Mouse (Mus musculus) myocyte (in vitro differentiated cells): Measurements from ENCODE around the gene Zfp114. TPM values are rescaled to one million over a fixed set of nuclear protein-coding genes. Genes with fewer than 3 reads are reported as not detected.

Experiments
- H3K27me3 ChIP-seq: one replicate; pipeline ENCODE4 v1.6.1; 2011; ENCODE audit not compliant: control insufficient read depth, insufficient read depth, insufficient read length
- H3K36me3 ChIP-seq: one replicate; pipeline ENCODE4 v1.6.1; 2011; ENCODE audit not compliant: control insufficient read depth, insufficient read depth
- H3K4me2 ChIP-seq: one replicate; pipeline ENCODE4 v1.6.1; 2011; ENCODE audit warnings: low read depth, control low read depth
- H3K4me3 ChIP-seq: one replicate; pipeline ENCODE4 v1.5.1; 2011; ENCODE audit warnings: mild to moderate bottlenecking, control low read depth, moderate library complexity
- H3K79me2 ChIP-seq: one replicate; pipeline ENCODE4 v1.6.1; 2011; ENCODE audit not compliant: control insufficient read depth, insufficient read depth
- H3ac ChIP-seq: one replicate; pipeline ENCODE4 v1.6.1; 2011; ENCODE audit not compliant: control insufficient read depth, insufficient read length
- CEBPB ChIP-seq: IDR thresholded peaks from 2 replicates; pipeline ENCODE4 v1.6.1; 2011; ENCODE audit warnings: mild to moderate bottlenecking, moderate library complexity; ENCODE audit not compliant: poor library complexity, insufficient read depth, severe bottlenecking
- E2F4 ChIP-seq: IDR thresholded peaks from one replicate; pipeline ENCODE4 v1.6.1; 2011; ENCODE audit warnings: mild to moderate bottlenecking, control low read depth, moderate library complexity; ENCODE audit not compliant: insufficient read depth
- MAX ChIP-seq: IDR thresholded peaks from one replicate; pipeline ENCODE4 v1.6.1; 2011; ENCODE audit warnings: low read depth, mild to moderate bottlenecking, control low read depth
- MYOD1 ChIP-seq, 3 experiments: IDR thresholded peaks; one replicate each; pipeline ENCODE4 v1.6.1; 2011; ENCODE audit warnings: control low read depth in 2 of 3, low read depth in 2 of 3, mild to moderate bottlenecking in 2 of 3, moderate library complexity in 1 of 3; ENCODE audit not compliant: insufficient read length in 2 of 3, control insufficient read depth in 1 of 3
- MYOG ChIP-seq, 3 experiments: IDR thresholded peaks; one replicate each; pipeline ENCODE4 v1.6.1; 2011; ENCODE audit warnings: control low read depth in 2 of 3, low read depth in 2 of 3, mild to moderate bottlenecking in 2 of 3; ENCODE audit not compliant: insufficient read length in 2 of 3, control insufficient read depth in 1 of 3, insufficient read depth in 1 of 3
- POLR2A ChIP-seq: IDR thresholded peaks from one replicate; pipeline ENCODE4 v1.6.1; 2011; ENCODE audit warnings: low read depth, mild to moderate bottlenecking, control low read depth, moderate library complexity; ENCODE audit not compliant: insufficient read length
- POLR2AphosphoS2 ChIP-seq: IDR thresholded peaks from one replicate; pipeline ENCODE4 v1.6.1; 2011; ENCODE audit warnings: low read depth, control low read depth; ENCODE audit not compliant: insufficient read length
- REST ChIP-seq: IDR thresholded peaks from one replicate; pipeline ENCODE4 v1.6.1; 2011; ENCODE audit warnings: mild to moderate bottlenecking, control low read depth, moderate library complexity; ENCODE audit not compliant: insufficient read depth, insufficient read length
- SRF ChIP-seq: IDR thresholded peaks from one replicate; pipeline ENCODE4 v1.6.1; 2011; ENCODE audit warnings: low read depth; ENCODE audit not compliant: control insufficient read depth, insufficient read length
- TCF12 ChIP-seq: IDR thresholded peaks from one replicate; pipeline ENCODE4 v1.6.1; 2011; ENCODE audit warnings: mild to moderate bottlenecking, control low read depth; ENCODE audit not compliant: poor library complexity, insufficient read depth, severe bottlenecking
- TCF3 ChIP-seq: IDR thresholded peaks from one replicate; pipeline ENCODE4 v1.6.1; 2011; ENCODE audit warnings: low read depth, control low read depth; ENCODE audit not compliant: insufficient read length
- USF1 ChIP-seq: IDR thresholded peaks from one replicate; pipeline ENCODE4 v1.6.1; 2011; ENCODE audit warnings: low read depth, mild to moderate bottlenecking, control low read depth, moderate library complexity
- polyA plus RNA-seq: library from polyadenylated mRNA; unstranded; fragments of >200 nt; fragmentation: generic; extraction: Trizol; gene quantifications from one replicate; pipeline ENCODE4 v1.2.1, GENCODE M21; 2012; ENCODE audit warnings: missing spikeins

Zfp114 gene
- polyA plus RNA-seq, 1 experiment, result not detected

DNA sequence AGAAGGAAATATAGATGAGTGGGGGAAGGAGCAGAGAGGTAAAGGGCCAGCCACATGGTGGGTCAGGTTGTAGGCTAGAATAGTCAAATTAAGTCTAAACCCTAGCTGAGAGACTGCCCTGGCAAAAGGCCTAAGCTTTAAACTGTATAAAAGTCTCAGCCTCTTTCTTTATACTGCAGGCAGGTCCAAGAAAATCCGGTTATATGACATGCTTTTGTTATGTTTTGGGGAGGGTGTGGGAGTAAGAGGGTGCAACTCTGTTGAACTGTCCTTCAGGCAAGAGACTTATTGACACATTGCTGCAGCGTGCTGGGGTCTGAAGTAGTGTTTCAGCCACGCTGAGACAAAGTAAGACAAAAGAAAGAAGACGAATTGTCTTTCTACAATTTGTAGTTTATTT is 2.7 kb upstream of the Zfp114 start:
- TF ChIP-seq MYOG (IDR thresholded peaks at IDR 0.05; ENCODE audit: control insufficient read depth in 1 of 3, insufficient read depth in 1 of 3, insufficient read length in 2 of 3, low read depth in 2 of 3) (no peak), USF1 (no peak), TCF3 (no peak), MAX (no peak), POLR2A (no peak)
- Histone ChIP-seq H3K79me2 (no peaks in the 10 kb centered on the region), H3K4me2 (no peak overlapping the region), H3K36me3 (no peaks in the 10 kb centered on the region), H3K27me3 (no peaks in the 10 kb centered on the region), H3K4me3 (no peak overlapping the region), H3ac (no peak overlapping the region)

GRCm38 (mm10) chr7:24175337-24175711 is 464 bp downstream of the Zfp114 start:
- H3K4me2 ChIP-seq, result no peak overlapping the region
- no peak for TF ChIP-seq TCF3
- TF ChIP-seq CEBPB, result no peak
- TF ChIP-seq E2F4, result no peak
- TF ChIP-seq MYOD1 (IDR thresholded peaks at IDR 0.05; ENCODE audit: control insufficient read depth in 1 of 3, insufficient read length in 2 of 3, low read depth in 2 of 3), result no peak
- TF ChIP-seq TCF12, result no peak
- no peak for TF ChIP-seq MAX
- no peak for TF ChIP-seq USF1
- TF ChIP-seq MYOG (IDR thresholded peaks at IDR 0.05; ENCODE audit: control insufficient read depth in 1 of 3, insufficient read depth in 1 of 3, insufficient read length in 2 of 3, low read depth in 2 of 3), result no peak
- no peak for TF ChIP-seq SRF
- no peak for TF ChIP-seq REST
- no peak for TF ChIP-seq POLR2A
- no peak for TF ChIP-seq POLR2AphosphoS2
- H3K4me3 ChIP-seq, result no peak overlapping the region
- no peak overlapping the region for H3ac ChIP-seq
- H3K36me3 ChIP-seq, result no peaks in the 10 kb centered on the region
- no peaks in the 10 kb centered on the region for H3K79me2 ChIP-seq
- no peaks in the 10 kb centered on the region for H3K27me3 ChIP-seq

DNA sequence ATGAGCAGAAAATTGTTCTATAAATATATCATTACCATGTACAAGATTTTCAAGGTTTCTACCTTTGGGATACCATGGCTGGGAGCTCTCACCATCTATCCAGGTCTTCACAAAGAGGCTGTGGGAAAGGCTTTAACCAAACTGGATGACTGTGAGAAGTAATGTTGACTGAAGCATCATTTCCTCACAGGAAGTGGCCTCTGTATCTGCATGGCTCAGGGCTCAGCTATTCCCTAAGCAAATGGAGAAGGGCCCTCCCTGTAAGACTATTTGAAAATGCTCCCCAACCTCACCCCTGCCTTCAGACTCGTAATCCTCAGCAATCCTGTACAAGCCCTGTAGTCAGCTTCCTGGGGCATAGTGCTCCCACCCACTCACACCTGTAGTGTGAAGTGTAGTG is 12.8 kb downstream of the Zfp114 start:
- Histone ChIP-seq H3K36me3 (no peaks in the 10 kb centered on the region), H3ac (no peak overlapping the region), H3K4me2 (no peak overlapping the region), H3K79me2 (no peaks in the 10 kb centered on the region), H3K27me3 (no peaks in the 10 kb centered on the region), H3K4me3 (no peak overlapping the region)
- no peak for TF ChIP-seq MYOG (IDR thresholded peaks at IDR 0.05; ENCODE audit: control insufficient read depth in 1 of 3, insufficient read depth in 1 of 3, insufficient read length in 2 of 3, low read depth in 2 of 3)
- no peak for TF ChIP-seq TCF12
- TF ChIP-seq MAX, result no peak
- TF ChIP-seq USF1, result no peak
- TF ChIP-seq MYOD1 (IDR thresholded peaks at IDR 0.05; ENCODE audit: control insufficient read depth in 1 of 3, insufficient read length in 2 of 3, low read depth in 2 of 3), result no peak
- no peak for TF ChIP-seq TCF3
- TF ChIP-seq E2F4, result no peak
- TF ChIP-seq REST, result no peak
- TF ChIP-seq POLR2AphosphoS2, result no peak
- no peak for TF ChIP-seq CEBPB
- no peak for TF ChIP-seq SRF
- no peak for TF ChIP-seq POLR2A

DNA sequence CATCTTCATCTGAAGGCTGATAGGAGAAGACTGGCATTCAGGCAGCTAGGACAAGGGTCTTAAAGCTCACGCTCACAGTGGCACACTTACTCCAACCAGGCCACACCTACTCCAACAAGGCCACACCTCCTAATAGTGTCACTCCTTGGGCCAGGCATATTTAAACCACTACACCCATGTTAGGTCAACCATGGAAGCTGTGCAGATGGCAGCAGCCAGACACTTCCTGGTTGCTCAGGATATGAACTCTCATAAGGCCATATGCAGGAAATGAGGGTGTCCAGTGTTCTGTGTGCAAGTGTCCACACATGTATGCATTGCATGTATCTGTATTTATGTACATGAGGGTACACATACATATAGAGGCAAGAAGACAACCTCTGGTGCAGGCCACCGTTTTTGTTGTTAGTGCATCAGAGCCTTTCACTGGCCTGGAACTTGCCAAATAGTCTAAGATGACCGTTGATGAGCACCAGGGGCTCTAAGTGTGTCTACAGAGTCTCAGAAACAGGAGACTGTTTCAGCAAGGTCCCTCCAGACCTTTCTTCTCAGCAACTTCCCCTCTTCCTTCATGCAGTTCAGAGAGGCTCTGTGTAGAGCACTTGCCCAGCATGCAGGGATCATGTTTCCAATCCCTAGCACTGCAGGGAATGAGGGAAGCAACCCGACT is 14.2 kb downstream of the Zfp114 start:
- Histone ChIP-seq H3K36me3 (no peaks in the 10 kb centered on the region), H3ac (no peak overlapping the region), H3K4me3 (no peak overlapping the region), H3K27me3 (no peaks in the 10 kb centered on the region), H3K79me2 (no peaks in the 10 kb centered on the region), H3K4me2 (no peak overlapping the region)
- no peak for TF ChIP-seq REST
- no peak for TF ChIP-seq POLR2AphosphoS2
- no peak for TF ChIP-seq MAX
- TF ChIP-seq E2F4, result no peak
- no peak for TF ChIP-seq MYOG (IDR thresholded peaks at IDR 0.05; ENCODE audit: control insufficient read depth in 1 of 3, insufficient read depth in 1 of 3, insufficient read length in 2 of 3, low read depth in 2 of 3)
- TF ChIP-seq TCF3, result no peak
- TF ChIP-seq USF1, result no peak
- no peak for TF ChIP-seq SRF
- TF ChIP-seq MYOD1 (IDR thresholded peaks at IDR 0.05; ENCODE audit: control insufficient read depth in 1 of 3, insufficient read length in 2 of 3, low read depth in 2 of 3), result no peak
- no peak for TF ChIP-seq TCF12
- no peak for TF ChIP-seq CEBPB
- no peak for TF ChIP-seq POLR2A

DNA sequence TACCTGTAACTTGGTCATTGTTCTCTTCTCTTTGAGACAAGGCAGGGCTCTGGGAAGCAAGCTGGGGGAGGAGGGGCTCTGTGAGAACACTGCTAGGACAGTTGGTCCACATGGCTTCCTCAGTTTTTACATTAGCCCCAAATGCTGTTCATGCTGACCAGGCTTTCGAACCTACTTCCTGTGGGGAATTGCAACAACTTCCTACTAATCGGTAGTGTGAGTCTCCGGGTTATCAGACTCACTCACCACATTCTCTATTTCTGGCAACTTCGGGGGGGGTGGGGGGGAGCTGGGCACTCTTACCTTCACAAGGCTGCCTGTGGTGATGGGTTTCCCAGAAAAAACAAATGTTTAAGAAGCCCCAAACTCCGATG is 14.7 kb downstream of the Zfp114 start:
- Histone ChIP-seq H3K27me3 (no peaks in the 10 kb centered on the region), H3K4me2 (no peak overlapping the region), H3K36me3 (no peaks in the 10 kb centered on the region), H3K79me2 (no peaks in the 10 kb centered on the region), H3ac (no peak overlapping the region), H3K4me3 (no peak overlapping the region)
- TF ChIP-seq USF1, result no peak
